Mouse (Mus musculus): Measurements from ENCODE around the gene Olfr1369-ps1. TPM values are rescaled to one million over a fixed set of nuclear protein-coding genes. Genes with fewer than 3 reads are reported as not detected.

Olfr1369-ps1 gene
- polyA plus RNA-seq, 1 experiment from 2014 or later = not detected

GRCm38 (mm10) chr13:21145767-21146166 lies 34.5 kb downstream of the Olfr1369-ps1 start, which contains the start of gene Olfr1368:
TSS of gene Olfr1368 (minus strand) at chr13:21145867.
- no peaks in the 10 kb centered on the region for H3K4me1 ChIP-seq (ENCODE audit: control insufficient read depth, insufficient read depth, low read length)
- no peaks in the 10 kb centered on the region for H3K36me3 ChIP-seq (ENCODE audit: control insufficient read depth, insufficient read depth, low read length)
- H3K27me3 ChIP-seq (ENCODE audit: control insufficient read depth, insufficient read depth, low read length) = no peaks in the 10 kb centered on the region
- no peaks in the 10 kb centered on the region for H3K9me3 ChIP-seq (ENCODE audit: control insufficient read depth, low read length)
- no peak for ATAC-seq (ENCODE audit: low read depth)
- 78% methylated on average over 4 of the region's 4 CpGs for WGBS
- H3K27ac ChIP-seq (ENCODE audit: low read depth, low read length) = no peak within 1 kb of the TSS
- no peak within 1 kb of the TSS for H3K4me2 ChIP-seq (ENCODE audit: low read depth, low read length)
- H3K4me3 ChIP-seq (ENCODE audit: low read depth, low read length) = no peak within 1 kb of the TSS
- no peak within 1 kb of the TSS for H3K9ac ChIP-seq (replicated peaks; ENCODE audit: low read depth, low read length)

- Histone ChIP-seq H3K4me1 (ENCODE audit: control insufficient read depth, insufficient read depth, low read length) (0 out of 2 replicates have a peak, but pooled peaks cover 4% of the 10 kb centered on the region), H3K27ac (ENCODE audit: low read depth, low read length) (no peak overlapping the region), H3K9me3 (ENCODE audit: control insufficient read depth, low read length) (no peaks in the 10 kb centered on the region), H3K4me2 (ENCODE audit: low read depth, low read length) (no peak overlapping the region), H3K9ac (replicated peaks; ENCODE audit: low read depth, low read length) (no peak overlapping the region), H3K36me3 (ENCODE audit: control insufficient read depth, insufficient read depth, low read length) (no peaks in the 10 kb centered on the region), H3K4me3 (ENCODE audit: low read depth, low read length) (no peak overlapping the region), H3K27me3 (ENCODE audit: control insufficient read depth, insufficient read depth, low read length) (no peaks in the 10 kb centered on the region)
- no peak for ATAC-seq (ENCODE audit: low read depth)
- 90% methylated on average over 5 of the region's 5 CpGs for WGBS
Measured at GRCm38 (mm10) chr13:21155888-21156287, 44.6 kb downstream of the Olfr1369-ps1 start.

- Histone ChIP-seq H3K9ac (replicated peaks; ENCODE audit: low read depth, low read length) (no peak overlapping the region), H3K27ac (ENCODE audit: low read depth, low read length) (no peak overlapping the region), H3K27me3 (ENCODE audit: control insufficient read depth, insufficient read depth, low read length) (no peaks in the 10 kb centered on the region), H3K36me3 (ENCODE audit: control insufficient read depth, insufficient read depth, low read length) (no peaks in the 10 kb centered on the region), H3K4me2 (ENCODE audit: low read depth, low read length) (peak overlapping the region; percentile 94), H3K4me3 (ENCODE audit: low read depth, low read length) (no peak overlapping the region), H3K4me1 (ENCODE audit: control insufficient read depth, insufficient read depth, low read length) (0 out of 2 replicates have a peak, but pooled peaks cover 4% of the 10 kb centered on the region), H3K9me3 (ENCODE audit: control insufficient read depth, low read length) (no peaks in the 10 kb centered on the region)
- ATAC-seq (ENCODE audit: low read depth) = no peak
- 4% methylated on average over 9 of the region's 9 CpGs for WGBS
Measured at GRCm38 (mm10) chr13:21158071-21158470, 46.8 kb downstream of the Olfr1369-ps1 start.

GRCm38 (mm10) chr13:21158785-21159474 lies 47.6 kb downstream of the Olfr1369-ps1 start:
- Histone ChIP-seq H3K27me3 (ENCODE audit: control insufficient read depth, insufficient read depth, low read length) (no peaks in the 10 kb centered on the region), H3K9ac (replicated peaks; ENCODE audit: low read depth, low read length) (peak overlapping the region; percentile 47; the same call in 1 of the 2 replicates), H3K27ac (ENCODE audit: low read depth, low read length) (no peak overlapping the region), H3K4me3 (ENCODE audit: low read depth, low read length) (peak overlapping the region; percentile 65), H3K9me3 (ENCODE audit: control insufficient read depth, low read length) (no peaks in the 10 kb centered on the region), H3K4me2 (ENCODE audit: low read depth, low read length) (peak overlapping the region; percentile 94), H3K4me1 (ENCODE audit: control insufficient read depth, insufficient read depth, low read length) (0 out of 2 replicates have a peak, but pooled peaks cover 4% of the 10 kb centered on the region), H3K36me3 (ENCODE audit: control insufficient read depth, insufficient read depth, low read length) (no peaks in the 10 kb centered on the region)
- ATAC-seq (ENCODE audit: low read depth) = peak; percentile 32; the same call in 1 of the 2 replicates
- WGBS = under 1% methylated on average over 19 of the region's 19 CpGs

- WGBS = 0% methylated on average over 15 of the region's 15 CpGs
- H3K9me3 ChIP-seq (ENCODE audit: control insufficient read depth, low read length) = no peaks in the 10 kb centered on the region
- H3K9ac ChIP-seq (replicated peaks; ENCODE audit: low read depth, low read length) = peak overlapping the region; percentile 47
- ATAC-seq (ENCODE audit: low read depth) = no peak
- no peak overlapping the region for H3K27ac ChIP-seq (ENCODE audit: low read depth, low read length)
- 0 out of 2 replicates have a peak, but pooled peaks cover 4% of the 10 kb centered on the region for H3K4me1 ChIP-seq (ENCODE audit: control insufficient read depth, insufficient read depth, low read length)
- H3K27me3 ChIP-seq (ENCODE audit: control insufficient read depth, insufficient read depth, low read length) = no peaks in the 10 kb centered on the region
- H3K4me2 ChIP-seq (ENCODE audit: low read depth, low read length) = peak overlapping the region; percentile 94
- H3K4me3 ChIP-seq (ENCODE audit: low read depth, low read length) = peak overlapping the region; percentile 65
- no peaks in the 10 kb centered on the region for H3K36me3 ChIP-seq (ENCODE audit: control insufficient read depth, insufficient read depth, low read length)
Measured at GRCm38 (mm10) chr13:21159475-21159819, 48.2 kb downstream of the Olfr1369-ps1 start.

GRCm38 (mm10) chr13:21160041-21160511 lies 48.8 kb downstream of the Olfr1369-ps1 start:
- Histone ChIP-seq H3K27me3 (ENCODE audit: control insufficient read depth, insufficient read depth, low read length) (no peaks in the 10 kb centered on the region), H3K4me1 (ENCODE audit: control insufficient read depth, insufficient read depth, low read length) (0 out of 2 replicates have a peak, but pooled peaks cover 4% of the 10 kb centered on the region), H3K4me3 (ENCODE audit: low read depth, low read length) (peak overlapping the region; percentile 65), H3K9ac (replicated peaks; ENCODE audit: low read depth, low read length) (no peak overlapping the region; the same call in 1 of the 2 replicates), H3K27ac (ENCODE audit: low read depth, low read length) (no peak overlapping the region), H3K9me3 (ENCODE audit: control insufficient read depth, low read length) (no peaks in the 10 kb centered on the region), H3K4me2 (ENCODE audit: low read depth, low read length) (peak overlapping the region; percentile 94), H3K36me3 (ENCODE audit: control insufficient read depth, insufficient read depth, low read length) (no peaks in the 10 kb centered on the region)
- 1% methylated on average over 16 of the region's 16 CpGs for WGBS
- peak; percentile 60 for ATAC-seq (ENCODE audit: low read depth)

GRCm38 (mm10) chr13:21160657-21161590 lies 49.6 kb downstream of the Olfr1369-ps1 start:
- H3K27ac ChIP-seq (ENCODE audit: low read depth, low read length) = no peak overlapping the region
- H3K4me1 ChIP-seq (ENCODE audit: control insufficient read depth, insufficient read depth, low read length) = 0 out of 2 replicates have a peak, but pooled peaks cover 4% of the 10 kb centered on the region
- under 1% methylated on average over 32 of the region's 32 CpGs for WGBS
- no peaks in the 10 kb centered on the region for H3K27me3 ChIP-seq (ENCODE audit: control insufficient read depth, insufficient read depth, low read length)
- no peak overlapping the region; the same call in 1 of the 2 replicates for H3K9ac ChIP-seq (replicated peaks; ENCODE audit: low read depth, low read length)
- H3K4me3 ChIP-seq (ENCODE audit: low read depth, low read length) = peak overlapping the region; percentile 65
- H3K36me3 ChIP-seq (ENCODE audit: control insufficient read depth, insufficient read depth, low read length) = no peaks in the 10 kb centered on the region
- H3K4me2 ChIP-seq (ENCODE audit: low read depth, low read length) = peak overlapping the region; percentile 94
- peak; percentile 91 for ATAC-seq (ENCODE audit: low read depth)
- H3K9me3 ChIP-seq (ENCODE audit: control insufficient read depth, low read length) = no peaks in the 10 kb centered on the region

- peak; percentile 28; the same call in 1 of the 2 replicates for ATAC-seq (ENCODE audit: low read depth)
- Histone ChIP-seq H3K4me2 (ENCODE audit: low read depth, low read length) (peak overlapping the region; percentile 94), H3K36me3 (ENCODE audit: control insufficient read depth, insufficient read depth, low read length) (no peaks in the 10 kb centered on the region), H3K4me1 (ENCODE audit: control insufficient read depth, insufficient read depth, low read length) (0 out of 2 replicates have a peak, but pooled peaks cover 4% of the 10 kb centered on the region), H3K9me3 (ENCODE audit: control insufficient read depth, low read length) (no peaks in the 10 kb centered on the region), H3K9ac (replicated peaks; ENCODE audit: low read depth, low read length) (no peak overlapping the region), H3K4me3 (ENCODE audit: low read depth, low read length) (peak overlapping the region; percentile 65), H3K27me3 (ENCODE audit: control insufficient read depth, insufficient read depth, low read length) (no peaks in the 10 kb centered on the region), H3K27ac (ENCODE audit: low read depth, low read length) (no peak overlapping the region)
- WGBS = 31% methylated on average over 2 of the region's 2 CpGs
Measured at GRCm38 (mm10) chr13:21161591-21161990, 50.3 kb downstream of the Olfr1369-ps1 start.

All from neural tube, embryonic 14.5 days (tissue).